Mouse (Mus musculus) thymus, postnatal 4 days (tissue): ENCODE results near the gene Edn2.

Experiments
- DNase-seq: peaks from one replicate; pipeline ENCODE4 v3.0.0; 2021

Edn2 gene

GRCm38 (mm10) chr4:120206471-120206891, 45.5 kb downstream of the Edn2 start:
- no peak for DNase-seq

- no peak for DNase-seq
Observed at GRCm38 (mm10) chr4:120212080-120212479, 51.1 kb downstream of the Edn2 start.

GRCm38 (mm10) chr4:120212812-120213211, 51.8 kb downstream of the Edn2 start:
- DNase-seq: no peak

- DNase-seq: peak; percentile 56
Observed at GRCm38 (mm10) chr4:120215915-120216591, 55.0 kb downstream of the Edn2 start.

DNA sequence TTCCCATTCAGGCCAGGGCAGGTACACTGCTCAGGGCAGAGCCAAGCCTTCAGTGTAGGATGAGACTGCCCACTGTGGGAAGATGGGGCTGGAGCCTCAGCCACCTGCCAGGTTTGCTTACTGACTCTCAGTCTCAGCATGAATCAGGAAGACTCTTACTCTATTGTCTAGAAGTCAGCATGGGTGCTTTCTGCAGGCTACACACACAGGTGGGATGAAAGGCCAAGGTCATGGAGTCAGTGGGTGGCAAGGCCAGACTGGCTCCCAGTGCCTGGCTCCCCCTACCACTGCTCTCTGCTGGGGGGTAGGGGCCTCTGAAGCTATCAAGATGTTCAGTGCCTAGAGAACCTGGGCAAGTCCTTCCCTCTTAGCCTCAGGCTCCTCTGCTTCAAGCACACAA, 55.9 kb downstream of the Edn2 start:
- no peak for DNase-seq
